Mouse (Mus musculus): Measurements from ENCODE around the gene 1110002E22Rik.

The 1110002E22Rik gene

DNA sequence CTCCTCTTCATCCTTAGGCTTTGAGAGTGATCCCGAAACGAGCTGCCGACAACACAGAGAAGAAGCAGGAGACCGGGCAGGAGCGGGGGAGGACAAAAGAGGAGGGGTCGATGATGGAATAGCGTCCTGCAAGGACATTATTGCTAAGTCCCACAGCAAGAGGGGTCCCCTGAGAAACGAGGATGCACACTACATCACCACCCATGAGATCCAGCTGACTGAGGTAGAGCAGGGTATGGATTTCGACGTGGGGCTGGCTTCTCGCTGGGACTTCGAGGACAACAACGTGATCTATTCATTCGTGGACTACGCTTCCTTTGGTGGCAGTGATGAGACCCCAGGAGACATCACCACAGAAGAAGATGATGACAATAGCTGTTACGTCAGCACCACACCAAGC is 1.1 kb downstream of the 1110002E22Rik start:
- no peak for DNase-seq

DNA sequence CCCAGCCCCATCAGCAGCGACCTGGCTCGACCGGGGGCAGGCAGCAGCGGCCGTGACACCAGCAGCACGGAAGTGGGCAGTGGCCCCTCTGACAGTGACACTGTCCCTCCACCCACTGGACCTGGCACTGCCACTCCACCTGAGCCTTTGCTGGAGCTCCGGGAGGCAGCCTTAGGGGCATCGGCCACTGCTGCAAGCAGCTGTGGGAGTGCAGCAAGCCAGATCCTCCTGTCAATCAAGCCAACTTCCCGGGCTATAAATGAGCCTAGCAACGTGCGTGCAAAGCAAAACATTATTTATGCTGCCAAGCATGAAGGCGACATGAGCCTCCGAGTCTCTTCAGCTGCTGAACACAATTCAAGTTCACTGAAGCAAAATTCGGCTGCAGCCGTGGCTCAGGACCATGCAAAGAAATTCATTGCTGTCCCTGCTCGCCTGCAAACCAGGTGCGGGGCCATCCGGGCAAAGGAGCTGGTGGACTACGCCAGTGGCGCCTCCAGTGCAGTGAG is 1.6 kb downstream of the 1110002E22Rik start:
- no peak for DNase-seq

DNA sequence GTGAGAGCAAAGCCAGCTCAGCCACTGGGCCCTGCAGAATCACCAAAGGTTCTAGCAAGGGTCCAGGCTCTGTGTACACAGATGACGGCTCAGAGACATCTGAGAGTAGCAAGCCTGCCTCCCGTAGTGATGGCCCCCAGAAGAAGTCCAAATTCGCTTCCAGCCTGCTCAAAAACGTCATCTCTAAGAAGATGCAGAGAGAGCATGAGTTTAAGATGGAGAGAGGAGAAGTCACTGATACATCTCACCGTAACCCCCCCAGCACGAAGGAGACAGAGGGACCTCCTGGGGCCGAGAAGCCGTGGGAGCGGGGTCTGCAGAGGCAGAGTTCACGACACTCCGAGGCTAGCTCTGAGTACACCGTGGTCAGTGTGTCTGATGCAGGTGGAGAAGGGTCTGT is 2.4 kb downstream of the 1110002E22Rik start, which contains the start of gene Gm5105:
Gm5105 (minus strand) TSS at position 101 of the 400 bp plus-strand sequence.
- DNase-seq = no peak

DNA sequence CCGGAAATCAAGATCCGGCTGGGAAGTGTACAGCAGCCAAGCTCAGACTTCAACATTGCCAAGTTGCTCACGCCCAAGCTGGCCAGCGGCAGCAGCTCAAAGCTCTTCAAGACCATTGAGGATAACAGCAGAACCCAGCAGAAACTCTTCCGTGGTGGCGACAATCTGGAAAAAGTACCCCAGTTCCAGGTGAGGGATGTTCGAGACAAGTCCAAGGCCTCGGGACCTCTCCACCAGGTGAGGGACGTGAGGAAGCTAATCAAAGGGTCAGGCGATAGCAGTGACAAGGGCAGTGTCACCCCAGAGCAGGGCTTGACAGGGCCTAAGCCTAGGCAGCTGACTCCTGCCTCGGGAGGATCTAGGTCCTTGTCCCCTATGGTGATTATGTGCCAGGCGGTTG is 3.3 kb downstream of the 1110002E22Rik start:
- DNase-seq = no peak

DNA sequence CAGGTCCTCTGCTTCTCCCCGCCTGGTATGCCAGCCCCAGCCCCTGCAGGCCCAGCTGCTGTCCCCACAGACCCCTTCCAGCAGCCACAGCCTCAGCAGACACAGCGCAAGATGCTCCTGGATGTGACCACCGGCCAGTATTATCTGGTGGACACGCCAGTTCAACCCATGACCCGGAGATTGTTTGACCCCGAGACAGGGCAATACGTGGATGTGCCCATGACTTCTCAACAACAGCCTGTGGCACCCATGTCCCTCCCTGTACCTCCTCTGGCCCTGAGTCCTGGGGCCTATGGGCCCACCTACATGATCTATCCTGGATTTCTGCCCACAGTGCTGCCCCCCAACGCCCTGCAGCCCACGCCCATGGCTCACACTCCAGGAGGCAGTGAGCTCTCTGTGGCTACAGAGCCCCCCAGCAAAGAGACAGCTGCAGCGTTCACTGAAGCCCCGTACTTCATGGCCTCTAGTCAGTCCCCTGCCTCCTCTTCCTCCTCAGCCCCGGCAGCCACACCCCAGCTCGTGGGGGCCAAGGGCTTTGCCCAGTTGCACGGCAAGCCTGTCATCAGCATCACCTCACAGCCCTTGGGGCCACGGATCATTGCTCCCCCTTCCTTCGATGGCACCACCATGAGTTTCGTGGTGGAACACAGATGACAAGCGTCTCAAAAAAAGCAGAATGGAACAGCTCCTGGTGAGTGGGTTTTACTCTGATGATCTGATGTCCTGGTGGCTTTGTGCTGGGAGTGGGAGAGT is 5.1 kb downstream of the 1110002E22Rik start:
- no peak for DNase-seq

DNA sequence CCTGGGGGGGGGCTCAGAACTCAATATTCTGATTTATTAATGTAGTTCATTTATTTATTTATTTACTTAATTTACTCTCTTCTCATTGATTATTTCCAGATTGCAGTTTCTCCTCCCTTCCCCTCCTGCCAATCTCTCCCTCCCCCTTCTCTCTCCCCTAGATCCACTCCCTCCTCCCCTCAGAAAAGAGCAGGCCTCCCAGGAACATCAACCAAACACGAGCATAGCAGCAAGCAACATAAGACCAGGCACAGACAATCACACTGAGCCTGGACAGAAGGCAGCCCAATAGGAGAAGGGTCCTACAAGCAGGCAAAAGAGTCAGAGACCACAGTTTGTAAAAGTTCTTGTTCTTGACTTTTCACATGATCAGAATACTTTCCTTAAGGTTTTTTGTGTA is 6.2 kb downstream of the 1110002E22Rik start:
- DNase-seq = no peak

DNA sequence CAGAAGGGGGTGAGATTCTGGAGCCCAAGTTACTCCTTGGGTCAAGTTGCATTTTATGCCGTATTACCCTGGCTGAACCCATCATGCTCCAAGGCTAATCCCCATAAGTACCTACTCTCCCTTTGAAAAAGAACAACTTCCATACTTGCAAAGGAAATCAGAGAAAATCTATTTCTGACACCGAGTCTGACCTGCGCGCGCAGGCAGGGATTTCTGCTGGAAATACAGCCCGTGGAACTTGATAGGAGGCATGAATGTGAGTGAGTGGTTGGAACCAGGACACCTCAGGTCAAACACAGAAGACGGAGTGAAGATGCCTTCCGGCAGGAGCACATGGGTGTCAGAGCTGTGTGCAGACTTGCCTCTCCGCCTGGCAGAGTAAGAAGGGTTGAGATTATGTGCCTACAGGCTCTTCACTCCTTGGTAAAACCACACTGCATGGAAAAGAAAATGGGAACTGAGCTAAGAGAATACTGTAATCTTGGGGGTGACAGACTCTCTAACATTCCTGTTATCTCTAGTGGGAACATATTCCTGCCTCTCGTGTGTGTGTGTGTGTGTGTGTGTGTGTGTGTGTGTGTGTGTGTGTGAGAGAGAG is 6.7 kb downstream of the 1110002E22Rik start:
- DNase-seq = no peak

DNA sequence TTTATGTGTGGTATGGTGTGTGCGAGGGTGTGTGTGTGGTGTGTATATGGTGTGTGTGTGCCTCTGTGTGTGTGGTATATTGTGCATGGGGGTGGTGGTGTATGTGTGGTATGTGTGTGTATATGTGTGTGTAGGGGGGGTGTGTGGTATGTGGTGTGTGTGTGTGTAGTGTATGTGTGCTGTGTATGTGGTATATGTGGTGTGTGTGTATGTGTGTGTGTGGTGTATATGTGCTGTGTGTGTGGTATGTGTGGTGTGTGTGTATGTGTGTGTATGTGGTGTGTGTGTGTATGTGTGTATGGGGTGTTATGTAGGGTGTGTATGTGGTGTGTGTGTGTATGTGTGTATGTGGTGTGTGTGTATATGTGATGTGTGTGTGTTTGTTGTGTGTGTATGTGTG is 9.4 kb downstream of the 1110002E22Rik start:
- DNase-seq = no peak

DNA sequence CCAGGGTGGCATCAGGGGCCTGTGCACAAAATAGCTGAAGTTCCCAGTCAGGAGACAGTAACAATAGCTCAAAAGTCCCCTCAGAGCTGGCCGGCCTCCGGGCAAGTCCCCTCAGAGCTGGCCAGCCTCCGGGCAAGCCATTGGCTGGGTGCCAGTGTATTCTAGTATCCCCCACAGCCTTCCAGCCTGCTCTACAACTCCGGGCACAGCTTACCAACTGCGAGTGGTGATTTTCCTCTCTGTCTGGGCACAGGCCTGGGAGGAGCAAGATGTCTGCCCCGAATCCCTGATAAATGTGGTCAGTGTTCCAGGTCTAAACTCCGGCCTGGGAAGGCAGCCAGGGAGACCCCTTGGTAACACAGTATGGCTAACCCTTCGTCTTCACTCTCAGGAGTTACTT is 10.4 kb downstream of the 1110002E22Rik start:
- DNase-seq = no peak

DNA sequence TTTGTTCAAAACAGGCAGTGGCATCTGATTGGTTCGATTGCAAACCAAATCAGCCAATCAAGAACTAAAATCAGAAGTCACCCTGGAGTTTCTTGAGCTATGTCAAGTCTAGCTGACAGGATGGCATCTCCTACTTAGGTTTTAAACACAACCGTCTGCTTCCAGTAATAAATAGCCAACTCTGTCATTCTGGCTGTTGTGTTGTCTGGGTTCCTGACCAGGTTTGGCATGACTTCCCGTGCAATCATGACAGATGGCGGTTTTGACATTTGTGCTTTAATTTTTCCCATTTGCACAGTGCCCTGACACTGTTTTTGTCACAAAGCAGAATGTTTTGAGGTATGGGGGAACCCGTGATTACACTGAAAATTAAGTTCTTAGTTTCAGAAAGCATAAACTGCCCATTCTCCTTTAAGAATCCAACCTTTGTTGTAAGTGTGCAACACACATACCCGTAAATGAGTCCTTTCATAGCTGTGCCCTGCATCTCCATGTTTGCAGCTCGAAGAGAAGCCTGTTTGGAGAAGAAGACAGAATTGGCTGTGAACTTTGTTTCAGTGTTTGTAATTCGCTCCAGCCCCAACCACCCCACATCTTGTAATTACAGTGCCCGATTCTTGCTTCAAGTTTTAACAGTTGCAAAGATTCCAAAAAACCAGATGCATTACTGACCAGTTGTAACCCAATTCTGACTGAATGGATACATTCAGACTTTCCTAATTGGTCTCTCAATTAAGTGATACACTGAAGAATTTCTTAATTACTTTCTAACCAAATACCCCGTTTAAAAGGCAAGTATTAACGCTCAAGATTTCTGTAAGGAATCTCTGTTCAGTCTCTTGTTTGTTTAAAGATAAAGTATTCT is 12.9 kb downstream of the 1110002E22Rik start:
- DNase-seq = no peak

DNA sequence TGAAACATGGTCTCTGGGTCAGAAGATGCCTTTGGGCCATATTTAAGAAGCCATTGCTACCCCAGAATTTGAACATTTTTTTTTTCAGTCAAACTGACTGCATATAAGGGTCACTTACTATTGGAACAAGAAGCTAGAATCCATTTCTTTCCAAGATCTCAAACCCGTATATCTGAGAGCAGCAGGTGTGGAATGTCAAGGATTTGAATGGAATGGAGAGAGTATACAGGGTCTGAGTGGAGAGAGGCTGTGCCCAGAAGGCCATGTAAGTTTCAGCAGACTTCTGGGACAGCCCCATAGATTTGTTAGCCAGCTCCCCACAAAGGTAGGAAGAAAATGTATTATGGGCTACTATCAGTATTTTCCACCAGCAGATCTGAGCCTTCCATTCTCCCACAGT is 13.8 kb downstream of the 1110002E22Rik start:
- DNase-seq = no peak

DNA sequence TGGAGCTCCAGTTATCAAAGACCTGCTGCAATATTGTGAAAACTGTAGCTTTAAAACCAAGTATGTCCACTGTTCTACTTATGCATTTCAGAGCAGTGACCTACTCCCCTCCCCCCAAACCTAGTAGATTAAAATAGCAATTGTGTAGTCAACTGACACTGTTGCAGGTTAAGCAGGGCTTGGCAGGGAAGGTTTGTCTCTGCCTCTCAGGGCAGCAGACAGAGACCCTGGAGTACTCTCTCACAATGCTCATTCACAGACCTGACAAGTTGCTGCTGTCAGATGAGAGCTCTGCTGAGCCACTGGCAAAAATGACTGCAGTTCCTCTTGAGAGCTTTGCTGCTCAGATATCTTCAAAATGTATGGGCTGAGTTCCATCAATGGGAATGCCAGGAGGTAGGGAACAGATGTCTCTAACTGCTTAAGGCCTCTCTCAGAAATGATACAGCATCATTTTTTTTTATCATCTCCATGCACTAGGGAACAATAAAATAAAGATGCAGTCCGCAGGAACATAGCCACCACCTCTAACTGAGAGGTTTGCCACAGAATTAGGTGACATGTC is 18.3 kb downstream of the 1110002E22Rik start:
- DNase-seq = no peak

DNA sequence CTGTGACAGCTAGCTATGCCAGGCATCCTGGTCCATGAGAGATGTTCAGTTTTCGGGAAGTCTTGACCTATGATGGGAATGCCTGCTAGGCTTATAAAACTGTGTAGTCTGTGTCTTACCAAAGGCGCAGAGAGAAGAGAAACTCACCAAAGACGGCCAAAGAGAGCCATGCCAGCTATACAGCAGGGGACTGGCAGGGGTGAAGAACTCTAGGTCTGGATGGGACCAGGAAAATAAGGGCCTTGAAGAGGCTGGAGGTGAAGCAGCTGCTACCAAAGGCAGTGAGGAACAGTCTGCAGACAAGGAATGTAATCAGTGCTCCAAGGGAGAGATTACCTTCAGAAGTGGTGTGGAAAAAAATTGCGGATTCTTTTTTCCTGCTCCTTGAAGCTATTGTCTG is 19.0 kb downstream of the 1110002E22Rik start:
- DNase-seq = no peak

DNA sequence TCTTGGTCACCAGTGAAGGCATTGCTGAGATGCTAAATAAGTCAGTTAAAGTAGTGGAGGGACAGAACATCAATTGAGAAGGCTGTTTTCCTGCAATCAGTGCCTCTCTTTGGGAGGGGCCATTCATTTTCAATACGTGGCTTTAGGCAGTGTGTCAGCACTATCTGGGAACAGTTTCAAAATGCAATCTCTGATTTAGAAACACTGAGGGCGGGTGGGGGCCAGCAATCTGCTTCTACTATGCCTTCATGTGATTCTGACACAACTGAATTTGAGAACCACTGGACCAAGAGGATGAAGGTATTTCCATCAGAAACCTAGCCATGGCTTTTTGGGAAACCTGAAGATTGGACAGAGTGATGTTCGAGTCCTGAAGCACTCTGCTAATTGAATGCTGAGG is 30.4 kb downstream of the 1110002E22Rik start:
- DNase-seq = no peak

DNA sequence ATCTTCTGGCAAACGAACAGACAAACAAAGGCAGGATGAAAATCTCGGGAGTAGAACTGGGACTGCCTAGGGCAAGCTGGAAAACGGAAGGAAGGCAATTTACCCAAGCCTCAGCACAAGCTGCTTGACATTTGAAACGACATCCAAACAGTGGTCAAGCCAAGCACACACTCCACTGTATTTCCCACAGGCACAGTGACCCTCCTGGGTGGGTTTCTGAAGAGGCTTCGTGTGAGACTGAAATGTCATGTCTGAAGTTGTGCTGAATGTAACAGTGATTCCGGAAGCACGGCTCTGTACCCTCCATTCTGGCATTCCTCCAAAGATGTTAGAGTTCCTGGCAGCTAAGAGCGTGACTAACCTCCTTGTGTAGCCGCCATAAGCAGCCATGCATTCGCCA is 30.9 kb downstream of the 1110002E22Rik start:
- DNase-seq = no peak

DNA sequence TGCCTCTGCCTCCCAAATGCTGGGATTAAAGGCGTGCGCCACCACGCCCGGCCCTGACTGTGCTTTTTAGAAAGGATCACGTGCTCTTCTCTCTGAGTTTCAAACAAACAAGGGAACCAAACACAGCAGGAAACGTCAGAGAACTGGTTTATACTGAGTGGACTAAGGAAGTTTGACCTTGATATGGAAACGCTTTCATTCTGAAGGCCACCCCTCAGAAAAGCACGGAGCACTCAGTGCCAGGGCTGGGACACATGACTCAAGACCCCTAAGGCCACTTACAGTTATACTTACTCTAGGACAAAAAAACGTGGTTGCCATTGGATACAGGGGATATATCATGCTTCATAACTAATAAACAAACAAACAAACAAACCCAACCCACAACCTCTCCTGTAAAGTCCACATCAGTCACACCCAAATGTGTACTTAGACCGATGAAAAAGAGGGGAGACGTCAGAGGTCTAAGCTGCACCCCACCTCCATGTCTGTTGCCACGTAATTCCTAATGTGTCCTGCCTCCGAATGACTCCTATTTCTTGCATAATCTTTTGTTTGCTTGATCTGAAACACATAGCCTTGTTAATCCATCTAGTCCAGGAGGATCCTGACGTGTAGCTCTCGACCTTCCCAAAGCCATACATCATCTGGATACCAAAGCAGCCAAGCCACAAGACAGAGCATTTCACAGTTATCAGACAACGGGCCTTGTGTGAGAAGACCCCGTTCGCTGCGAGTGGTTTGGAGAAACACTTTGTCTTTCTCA is 31.6 kb downstream of the 1110002E22Rik start:
- DNase-seq = no peak

DNA sequence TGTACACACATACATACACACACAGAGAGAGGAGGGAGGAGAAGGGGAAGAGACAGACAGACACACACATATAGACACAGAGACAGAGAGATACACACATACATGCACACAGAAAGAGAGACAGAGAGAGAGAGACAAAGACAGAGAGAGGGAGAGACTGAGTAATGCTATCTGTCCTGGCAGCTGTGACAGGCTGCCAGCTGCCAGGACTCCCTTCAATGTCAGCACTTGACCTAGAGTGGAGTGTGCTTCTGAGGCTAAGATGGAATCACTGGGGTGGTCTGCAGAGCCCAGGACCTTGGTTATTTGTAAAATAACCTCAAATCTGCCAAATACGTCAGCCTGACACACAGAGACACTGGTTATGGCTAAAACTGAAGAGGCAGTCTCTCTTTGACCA is 32.9 kb downstream of the 1110002E22Rik start:
- DNase-seq = no peak

DNA sequence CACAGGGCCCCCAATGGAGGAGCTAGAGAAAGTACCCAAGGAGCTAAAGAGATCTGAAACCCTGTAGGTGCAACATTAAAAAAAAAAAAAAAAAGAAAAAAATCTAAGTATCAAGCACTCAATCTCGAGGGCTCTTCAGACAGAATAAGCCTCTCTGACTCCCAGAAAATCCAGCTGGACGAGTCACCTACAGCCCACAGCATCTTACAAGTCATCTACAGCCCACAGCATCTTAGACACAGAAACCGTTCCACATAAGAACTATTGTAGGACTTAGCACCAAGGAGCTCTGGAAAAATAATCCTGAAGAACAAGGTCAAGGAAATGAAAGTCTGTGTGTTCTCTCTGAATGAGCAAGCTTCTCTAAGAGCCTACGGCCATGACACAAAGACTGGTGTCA is 37.1 kb downstream of the 1110002E22Rik start:
- DNase-seq = no peak

DNA sequence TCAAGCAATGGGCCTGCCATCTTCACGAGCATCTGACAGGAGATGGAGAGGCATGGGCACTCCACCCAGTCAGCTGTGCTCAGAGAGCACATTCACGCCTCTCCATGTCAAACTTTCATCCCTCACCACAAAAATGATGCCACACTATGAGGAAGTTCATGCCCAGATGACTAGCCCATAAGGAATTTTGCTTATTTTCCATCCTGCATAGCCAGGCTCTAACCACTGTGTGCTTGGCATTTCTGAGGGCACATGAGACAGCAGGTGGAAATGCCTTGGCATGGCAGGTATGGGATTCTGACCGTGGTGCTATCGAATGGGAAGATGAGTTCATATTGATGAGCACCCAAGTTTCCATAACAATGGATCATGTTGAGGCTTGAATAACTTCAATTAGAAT is 38.8 kb downstream of the 1110002E22Rik start:
- DNase-seq = no peak

DNA sequence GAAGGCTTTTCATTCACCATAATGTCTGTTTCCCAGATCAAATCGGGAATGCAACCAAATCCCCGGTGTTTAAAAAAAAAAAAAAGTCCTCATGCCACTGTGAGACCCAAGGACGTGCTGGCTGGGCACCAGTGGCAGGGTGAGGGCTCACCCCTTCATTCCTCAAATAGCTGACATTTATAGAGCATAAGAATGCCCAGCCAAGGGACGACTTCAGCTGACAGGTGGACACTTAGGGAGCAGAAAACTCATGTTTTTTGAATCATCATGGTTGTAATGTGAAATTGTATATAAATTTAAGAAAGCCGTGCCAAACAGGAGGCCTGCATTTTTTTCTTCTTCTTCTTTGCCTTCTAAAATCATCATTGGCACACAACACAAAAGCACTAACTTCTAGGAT is 40.2 kb downstream of the 1110002E22Rik start:
- DNase-seq = no peak

DNA sequence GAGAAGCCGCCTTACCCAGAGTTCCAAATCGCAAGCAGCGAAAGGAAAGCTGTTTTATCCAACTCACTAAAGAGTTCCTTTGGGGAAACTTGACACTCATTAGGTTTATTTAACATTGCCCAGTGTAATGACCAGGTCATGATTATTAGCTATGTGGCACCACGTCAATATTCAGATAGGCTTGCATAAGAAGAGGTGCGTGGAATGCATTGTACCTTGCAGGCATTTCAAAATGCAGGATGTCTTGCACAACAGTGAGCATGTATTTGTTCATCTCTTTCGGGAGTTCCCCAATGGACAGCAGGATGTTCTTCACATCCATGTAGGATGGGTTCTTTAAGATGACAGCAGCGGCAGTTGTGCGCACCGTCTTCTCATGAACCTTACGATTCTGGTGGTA is 42.0 kb downstream of the 1110002E22Rik start:
- no peak for DNase-seq

Measured in thymus, postnatal 14 days (tissue).